Mouse (Mus musculus) layer of hippocampus, adult 2 months (tissue): ENCODE data around the gene Krt24. TPM values are rescaled to one million over a fixed set of nuclear protein-coding genes. Genes with fewer than 3 reads are reported as not detected.

Source experiments
- DNase-seq, 2 experiments: peaks; one replicate each; pipeline ENCODE4 v3.0.0; 2022; ENCODE audit warnings: low spot score in 2 of 2
- H3K27ac ChIP-seq: fragments of 200-600 bp; 2 replicates; pipeline ENCODE4 v1.8.1; 2022
- H3K4me3 ChIP-seq: fragments of 200-600 bp; 2 replicates; pipeline ENCODE4 v1.8.1; 2022; ENCODE audit warnings: mild to moderate bottlenecking
- CTCF ChIP-seq: fragments of 200-600 bp; conservative IDR thresholded peaks from 2 replicates; pipeline ENCODE4 v1.8.1; 2022; ENCODE audit warnings: antibody characterized with exemption, mild to moderate bottlenecking, moderate library complexity
- total RNA-seq, 2 experiments: library from RNA; stranded (reverse); gene quantifications; 2 replicates each; pipeline ENCODE4 v1.2.3; 2021

Gene Krt24
- total RNA-seq, 2 experiments from 2014 or later = not detected

- no peak overlapping the region for H3K4me3 ChIP-seq
- no peak for DNase-seq
- no peak overlapping the region for H3K27ac ChIP-seq
- TF ChIP-seq CTCF = no peak
Measured at GRCm38 (mm10) chr11:99279986-99280385, 5.1 kb downstream of the Krt24 start.

- no peak for DNase-seq
- TF ChIP-seq CTCF = no peak
- no peak overlapping the region for H3K27ac ChIP-seq
- no peak overlapping the region for H3K4me3 ChIP-seq
Measured at GRCm38 (mm10) chr11:99276786-99277185, 8.3 kb downstream of the Krt24 start.

GRCm38 (mm10) chr11:99275624-99276023 is 9.4 kb downstream of the Krt24 start:
- Histone ChIP-seq H3K27ac (no peak overlapping the region), H3K4me3 (no peak overlapping the region)
- no peak for TF ChIP-seq CTCF
- DNase-seq = no peak

GRCm38 (mm10) chr11:99272721-99273120 is 12.3 kb downstream of the Krt24 start:
- DNase-seq = no peak
- H3K27ac ChIP-seq = no peak overlapping the region
- H3K4me3 ChIP-seq = no peak overlapping the region
- no peak for TF ChIP-seq CTCF

GRCm38 (mm10) chr11:99269192-99269591 is 15.9 kb downstream of the Krt24 start:
- Histone ChIP-seq H3K27ac (no peak overlapping the region), H3K4me3 (no peak overlapping the region)
- TF ChIP-seq CTCF = no peak
- no peak for DNase-seq

GRCm38 (mm10) chr11:99265796-99266195 is 19.3 kb downstream of the Krt24 start:
- no peak for TF ChIP-seq CTCF
- no peak for DNase-seq
- no peak overlapping the region for H3K4me3 ChIP-seq
- H3K27ac ChIP-seq = no peak overlapping the region

- no peak overlapping the region for H3K27ac ChIP-seq
- TF ChIP-seq CTCF = no peak
- H3K4me3 ChIP-seq = no peak overlapping the region
- peak; percentile 32 to 50 for DNase-seq
Measured at GRCm38 (mm10) chr11:99265220-99265619, 19.8 kb downstream of the Krt24 start.

GRCm38 (mm10) chr11:99256213-99256612 is 28.8 kb downstream of the Krt24 start:
- Histone ChIP-seq H3K27ac (no peak overlapping the region), H3K4me3 (no peak overlapping the region)
- no peak; the same call in 1 of the 2 replicates for TF ChIP-seq CTCF
- no peak for DNase-seq

GRCm38 (mm10) chr11:99255316-99255715 is 29.7 kb downstream of the Krt24 start:
- no peak for TF ChIP-seq CTCF
- no peak for DNase-seq
- no peak overlapping the region for H3K4me3 ChIP-seq
- H3K27ac ChIP-seq = no peak overlapping the region

GRCm38 (mm10) chr11:99253893-99254292 is 31.2 kb downstream of the Krt24 start:
- no peak overlapping the region for H3K27ac ChIP-seq
- no peak for DNase-seq
- H3K4me3 ChIP-seq = no peak overlapping the region
- TF ChIP-seq CTCF = peak; percentile 56

- H3K4me3 ChIP-seq = no peak overlapping the region
- no peak overlapping the region for H3K27ac ChIP-seq
- no peak for DNase-seq
- TF ChIP-seq CTCF = no peak
Measured at GRCm38 (mm10) chr11:99252671-99253070, 32.4 kb downstream of the Krt24 start.

GRCm38 (mm10) chr11:99250666-99251065 is 34.4 kb downstream of the Krt24 start:
- Histone ChIP-seq H3K4me3 (no peak overlapping the region), H3K27ac (peak overlapping the region; percentile 74)
- no peak for TF ChIP-seq CTCF
- DNase-seq = no peak

GRCm38 (mm10) chr11:99250241-99250640 is 34.8 kb downstream of the Krt24 start:
- Histone ChIP-seq H3K4me3 (no peak overlapping the region), H3K27ac (peak overlapping the region; percentile 74)
- TF ChIP-seq CTCF = no peak
- DNase-seq = peak; percentile 46 to 55

GRCm38 (mm10) chr11:99249115-99249514 is 35.9 kb downstream of the Krt24 start:
- H3K4me3 ChIP-seq = no peak overlapping the region
- no peak overlapping the region for H3K27ac ChIP-seq
- peak; percentile 72 for TF ChIP-seq CTCF
- no peak for DNase-seq

GRCm38 (mm10) chr11:99247916-99248315 is 37.1 kb downstream of the Krt24 start:
- TF ChIP-seq CTCF = no peak
- no peak for DNase-seq
- H3K27ac ChIP-seq = no peak overlapping the region
- H3K4me3 ChIP-seq = no peak overlapping the region
